Mouse (Mus musculus): ENCODE results near the gene Rsc1a1. TPM values are rescaled to one million over a fixed set of nuclear protein-coding genes. Genes with fewer than 3 reads are reported as not detected.

Rsc1a1 gene
- total and polyA plus RNA-seq, 3 experiments: 2.4 to 15.0 (median 7.3) TPM

DNA sequence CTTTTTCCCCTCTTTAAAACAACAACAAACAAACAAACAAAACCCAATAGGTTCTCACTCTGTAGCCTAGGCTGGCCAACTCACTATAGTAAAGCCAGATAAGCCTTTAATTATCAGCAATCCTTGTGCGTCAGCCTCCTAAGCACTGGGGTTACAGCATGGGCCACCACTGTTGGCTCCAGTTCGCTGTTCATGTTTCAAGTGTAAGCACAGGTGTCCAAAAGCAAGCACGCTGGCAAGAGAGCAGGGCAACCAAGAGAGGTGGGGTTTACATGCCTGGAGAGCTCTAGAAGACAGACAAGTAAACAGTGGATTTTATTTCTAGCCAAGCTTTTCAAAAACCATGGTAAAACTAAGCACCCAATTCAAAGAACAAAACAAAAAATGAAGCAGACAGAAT lies 694 bp upstream of the Rsc1a1 start:
- no peaks in the 10 kb centered on the region for H3K9me3 ChIP-seq (replicated peaks)
- no peak for TF ChIP-seq TAL1 (conservative IDR thresholded peaks at IDR 0.05; ENCODE audit: low read depth, low read length)
- no peak for TF ChIP-seq POLR2AphosphoS5 (IDR thresholded peaks at IDR 0.05; ENCODE audit: insufficient replicate concordance, low read depth, low read length)
- no peak for TF ChIP-seq GATA2 (IDR thresholded peaks at IDR 0.05; ENCODE audit: borderline replicate concordance, low read depth, low read length)
- TF ChIP-seq GATA1 (IDR thresholded peaks at IDR 0.05; ENCODE audit: borderline replicate concordance, low read length): no peak
- TF ChIP-seq CTCF (IDR thresholded peaks at IDR 0.05; ENCODE audit: low read depth, low read length): no peak

DNA sequence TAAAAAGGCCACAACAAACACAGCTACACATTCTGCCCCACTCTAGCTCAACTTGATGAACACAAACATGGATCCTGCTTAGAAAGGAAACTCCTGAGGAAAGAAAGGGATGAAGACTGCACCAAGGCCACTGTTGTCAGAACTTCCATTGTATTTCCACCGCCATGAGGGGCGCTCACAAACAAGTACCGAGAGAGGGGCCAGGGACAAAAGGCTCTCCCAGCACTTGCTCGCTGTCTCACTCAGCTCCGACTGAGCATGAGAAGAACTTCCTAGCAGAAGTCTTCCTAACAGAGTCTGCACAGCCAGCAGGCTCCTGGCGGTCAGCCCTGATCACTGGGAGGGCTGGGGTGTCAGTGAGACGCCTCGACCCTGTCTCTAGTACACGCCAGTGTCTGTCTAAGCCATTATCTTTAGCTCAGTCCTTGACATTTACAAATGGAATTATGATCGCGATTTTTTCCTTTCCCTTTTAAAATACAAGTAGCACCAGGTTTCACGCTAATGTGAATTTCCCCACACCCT lies 2.6 kb downstream of the Rsc1a1 start:
- peaks cover 88% of the 10 kb centered on the region for H3K36me3 ChIP-seq (replicated peaks)
- TF ChIP-seq POLR2AphosphoS5 (IDR thresholded peaks at IDR 0.05; ENCODE audit: insufficient replicate concordance, low read depth, low read length): no peak
- TF ChIP-seq GATA1 (IDR thresholded peaks at IDR 0.05; ENCODE audit: borderline replicate concordance, low read length): no peak
- no peak for TF ChIP-seq TAL1 (conservative IDR thresholded peaks at IDR 0.05; ENCODE audit: low read depth, low read length)
- no peak for TF ChIP-seq CTCF (IDR thresholded peaks at IDR 0.05; ENCODE audit: low read depth, low read length)
- TF ChIP-seq GATA2 (IDR thresholded peaks at IDR 0.05; ENCODE audit: borderline replicate concordance, low read depth, low read length): no peak
- H3K9me3 ChIP-seq (replicated peaks): no peaks in the 10 kb centered on the region
- no peak for ATAC-seq (ENCODE audit: extremely low read depth, insufficient number of reproducible peaks, low FRiP score, poor library complexity, severe bottlenecking)
- peaks cover 21% of the 10 kb centered on the region for H3K4me1 ChIP-seq (ENCODE audit: insufficient read depth, low read depth, low read length)
- no peak overlapping the region for H3K4me3 ChIP-seq (ENCODE audit: low read depth, low read length)
- H3K27me3 ChIP-seq (ENCODE audit: insufficient read depth, low read length): no peaks in the 10 kb centered on the region
- DNase-seq (ENCODE audit: low spot score): no peak

More for the DNA sequence above, 694 bp upstream of the Rsc1a1 start:
- Histone ChIP-seq H3K27me3 (ENCODE audit: insufficient read depth, low read length) (no peaks in the 10 kb centered on the region), H3K4me3 (ENCODE audit: low read depth, low read length) (no peak overlapping the region), H3K4me1 (ENCODE audit: insufficient read depth, low read depth, low read length) (peaks cover 13% of the 10 kb centered on the region), H3K36me3 (replicated peaks) (peaks cover 87% of the 10 kb centered on the region)
- DNase-seq (ENCODE audit: low spot score) (no peak), ATAC-seq (ENCODE audit: extremely low read depth, insufficient number of reproducible peaks, low FRiP score, poor library complexity, severe bottlenecking) (no peak)

DNA sequence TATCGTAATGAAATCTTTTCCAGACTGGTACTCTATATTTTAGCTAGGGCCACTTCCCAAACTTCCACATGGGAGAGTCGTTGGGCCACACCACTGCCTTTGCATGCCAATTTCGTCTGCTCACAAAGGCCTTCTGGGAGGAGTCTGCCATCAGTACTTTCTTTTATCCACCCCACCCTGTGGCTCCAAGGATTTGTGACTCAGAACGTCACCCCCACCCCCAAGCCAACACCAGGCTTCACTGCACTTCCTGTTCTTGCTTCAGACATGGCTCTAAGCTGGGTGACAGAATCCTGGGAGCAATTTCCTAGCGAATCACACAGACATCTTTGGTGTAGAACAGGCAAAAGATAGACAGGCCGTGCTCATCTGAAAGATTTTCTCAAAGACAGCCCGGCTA lies 3.6 kb downstream of the Rsc1a1 start:
- TF ChIP-seq GATA2 (IDR thresholded peaks at IDR 0.05; ENCODE audit: borderline replicate concordance, low read depth, low read length) (no peak), GATA1 (IDR thresholded peaks at IDR 0.05; ENCODE audit: borderline replicate concordance, low read length) (no peak), POLR2AphosphoS5 (IDR thresholded peaks at IDR 0.05; ENCODE audit: insufficient replicate concordance, low read depth, low read length) (no peak), CTCF (IDR thresholded peaks at IDR 0.05; ENCODE audit: low read depth, low read length) (no peak), TAL1 (conservative IDR thresholded peaks at IDR 0.05; ENCODE audit: low read depth, low read length) (no peak)
- Histone ChIP-seq H3K9me3 (replicated peaks) (no peaks in the 10 kb centered on the region), H3K36me3 (replicated peaks) (peaks cover 89% of the 10 kb centered on the region), H3K4me3 (ENCODE audit: low read depth, low read length) (no peak overlapping the region), H3K4me1 (ENCODE audit: insufficient read depth, low read depth, low read length) (peaks cover 21% of the 10 kb centered on the region), H3K27me3 (ENCODE audit: insufficient read depth, low read length) (no peaks in the 10 kb centered on the region)
- ATAC-seq (ENCODE audit: extremely low read depth, insufficient number of reproducible peaks, low FRiP score, poor library complexity, severe bottlenecking) (no peak), DNase-seq (ENCODE audit: low spot score) (no peak)

DNA sequence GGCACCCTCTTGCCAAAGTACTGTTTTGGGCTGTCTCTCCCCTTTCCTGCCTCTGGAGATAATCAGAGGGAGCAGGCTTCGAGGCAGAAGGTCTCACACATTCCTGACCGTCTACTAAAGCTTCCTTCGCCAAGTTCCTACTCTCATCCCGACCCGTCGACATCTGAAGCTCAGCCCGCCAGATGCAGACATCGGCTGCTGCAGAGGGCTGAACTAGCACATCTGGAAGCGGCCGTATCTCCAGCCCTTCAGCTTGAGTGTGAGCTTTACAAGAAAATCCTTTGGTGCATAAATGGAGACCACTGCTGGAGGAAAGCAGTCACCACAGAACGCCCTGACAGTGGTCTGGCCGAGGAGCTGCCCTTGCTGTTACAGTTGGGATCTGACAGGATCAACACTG lies 4.5 kb downstream of the Rsc1a1 start:
- no peak overlapping the region for H3K4me3 ChIP-seq (ENCODE audit: low read depth, low read length)
- H3K9me3 ChIP-seq (replicated peaks): no peaks in the 10 kb centered on the region
- ATAC-seq (ENCODE audit: extremely low read depth, insufficient number of reproducible peaks, low FRiP score, poor library complexity, severe bottlenecking): no peak
- H3K36me3 ChIP-seq (replicated peaks): peaks cover 83% of the 10 kb centered on the region
- TF ChIP-seq TAL1 (conservative IDR thresholded peaks at IDR 0.05; ENCODE audit: low read depth, low read length) (no peak), GATA2 (IDR thresholded peaks at IDR 0.05; ENCODE audit: borderline replicate concordance, low read depth, low read length) (no peak), POLR2AphosphoS5 (IDR thresholded peaks at IDR 0.05; ENCODE audit: insufficient replicate concordance, low read depth, low read length) (no peak), GATA1 (IDR thresholded peaks at IDR 0.05; ENCODE audit: borderline replicate concordance, low read length) (no peak), CTCF (IDR thresholded peaks at IDR 0.05; ENCODE audit: low read depth, low read length) (no peak)
- H3K27me3 ChIP-seq (ENCODE audit: insufficient read depth, low read length): no peaks in the 10 kb centered on the region
- DNase-seq (ENCODE audit: low spot score): no peak
- peaks cover 21% of the 10 kb centered on the region for H3K4me1 ChIP-seq (ENCODE audit: insufficient read depth, low read depth, low read length)

GRCm38 (mm10) chr4:141679016-141679415 lies 6.4 kb downstream of the Rsc1a1 start:
- TF ChIP-seq GATA2 (IDR thresholded peaks at IDR 0.05; ENCODE audit: borderline replicate concordance, low read depth, low read length): no peak
- no peak for TF ChIP-seq CTCF (IDR thresholded peaks at IDR 0.05; ENCODE audit: low read depth, low read length)
- TF ChIP-seq POLR2AphosphoS5 (IDR thresholded peaks at IDR 0.05; ENCODE audit: insufficient replicate concordance, low read depth, low read length): no peak
- TF ChIP-seq TAL1 (conservative IDR thresholded peaks at IDR 0.05; ENCODE audit: low read depth, low read length): no peak
- TF ChIP-seq GATA1 (IDR thresholded peaks at IDR 0.05; ENCODE audit: borderline replicate concordance, low read length): no peak
- no peak for ATAC-seq (ENCODE audit: extremely low read depth, insufficient number of reproducible peaks, low FRiP score, poor library complexity, severe bottlenecking)
- DNase-seq (ENCODE audit: low spot score): no peak
- H3K27me3 ChIP-seq (ENCODE audit: insufficient read depth, low read length): no peaks in the 10 kb centered on the region
- no peak overlapping the region for H3K4me3 ChIP-seq (ENCODE audit: low read depth, low read length)
- peaks cover 18% of the 10 kb centered on the region for H3K4me1 ChIP-seq (ENCODE audit: insufficient read depth, low read depth, low read length)
- peaks cover 64% of the 10 kb centered on the region for H3K36me3 ChIP-seq (replicated peaks)
- no peaks in the 10 kb centered on the region for H3K9me3 ChIP-seq (replicated peaks)

GRCm38 (mm10) chr4:141676462-141676979 lies 8.9 kb downstream of the Rsc1a1 start:
- no peaks in the 10 kb centered on the region for H3K9me3 ChIP-seq (replicated peaks)
- DNase-seq (ENCODE audit: low spot score) (no peak), ATAC-seq (ENCODE audit: extremely low read depth, insufficient number of reproducible peaks, low FRiP score, poor library complexity, severe bottlenecking) (no peak)
- TF ChIP-seq GATA1 (IDR thresholded peaks at IDR 0.05; ENCODE audit: borderline replicate concordance, low read length) (no peak), GATA2 (IDR thresholded peaks at IDR 0.05; ENCODE audit: borderline replicate concordance, low read depth, low read length) (no peak), CTCF (IDR thresholded peaks at IDR 0.05; ENCODE audit: low read depth, low read length) (no peak), TAL1 (conservative IDR thresholded peaks at IDR 0.05; ENCODE audit: low read depth, low read length) (no peak)
- H3K36me3 ChIP-seq (replicated peaks): peaks cover 41% of the 10 kb centered on the region
- no peak overlapping the region for H3K4me3 ChIP-seq (ENCODE audit: low read depth, low read length)
- H3K4me1 ChIP-seq (ENCODE audit: insufficient read depth, low read depth, low read length): peaks cover 18% of the 10 kb centered on the region
- no peaks in the 10 kb centered on the region for H3K27me3 ChIP-seq (ENCODE audit: insufficient read depth, low read length)
